Mouse (Mus musculus): ENCODE data around the gene Ipo7. TPM values are rescaled to one million over a fixed set of nuclear protein-coding genes. Genes with fewer than 3 reads are reported as not detected.
A peak's percentile ranks its signal among the peaks of the same experiment; 100 is the strongest.
"Not testable (repeated sequence)": the region's sequence is repeated elsewhere in the genome, so short reads cannot be mapped to it uniquely, and the experiment has no call there.

The Ipo7 gene
- total RNA-seq, 4 experiments from 2014 or later = 88.7 to 97.8 (median 95.2) TPM

GRCm38 (mm10) chr7:110018631-110019482, 783 bp downstream of the Ipo7 start:
- peak; percentile 57 for DNase-seq (ENCODE audit: low spot score)

DNA sequence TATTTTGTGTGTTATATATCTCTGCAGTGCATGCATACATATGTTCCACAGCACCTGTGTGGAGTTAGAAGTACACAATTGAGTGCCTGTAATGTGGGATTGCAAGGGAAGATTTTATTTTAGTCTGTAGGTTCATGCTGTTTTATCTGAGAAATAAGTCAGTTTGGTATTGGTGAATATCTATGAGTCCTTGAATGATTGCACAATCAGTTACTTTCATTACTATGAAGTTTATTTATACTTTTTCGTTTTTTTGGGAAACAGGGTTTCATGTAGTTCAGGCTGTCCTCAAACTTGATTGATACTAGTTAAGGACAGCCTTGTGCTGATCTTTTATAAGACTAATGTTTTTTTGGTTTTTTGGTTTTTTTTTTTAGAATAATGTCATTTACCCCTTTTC, 5.5 kb downstream of the Ipo7 start:
- no peak for DNase-seq (ENCODE audit: low spot score)

- DNase-seq (ENCODE audit: low spot score) = no peak
Observed at GRCm38 (mm10) chr7:110026594-110026993, 8.5 kb downstream of the Ipo7 start.

DNA sequence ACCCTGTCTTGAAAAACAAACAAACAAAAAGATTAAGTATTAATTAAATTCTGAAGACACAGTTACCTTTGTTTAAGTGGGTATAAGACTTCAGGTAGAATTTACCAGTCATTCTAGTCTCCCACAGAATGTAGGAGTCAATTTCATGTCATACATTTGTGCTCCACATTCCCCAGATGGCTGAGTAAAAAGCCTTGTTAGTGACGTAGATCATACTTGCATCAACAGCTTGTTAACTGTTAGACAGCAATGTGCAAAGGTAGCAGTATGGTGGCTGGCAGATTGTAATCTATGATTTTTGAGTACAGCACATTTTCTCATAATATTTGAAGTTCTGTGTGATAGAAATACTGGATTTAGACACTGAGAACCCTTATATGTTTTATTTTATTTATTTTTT, 10.8 kb downstream of the Ipo7 start:
- DNase-seq (ENCODE audit: low spot score) = no peak

DNA sequence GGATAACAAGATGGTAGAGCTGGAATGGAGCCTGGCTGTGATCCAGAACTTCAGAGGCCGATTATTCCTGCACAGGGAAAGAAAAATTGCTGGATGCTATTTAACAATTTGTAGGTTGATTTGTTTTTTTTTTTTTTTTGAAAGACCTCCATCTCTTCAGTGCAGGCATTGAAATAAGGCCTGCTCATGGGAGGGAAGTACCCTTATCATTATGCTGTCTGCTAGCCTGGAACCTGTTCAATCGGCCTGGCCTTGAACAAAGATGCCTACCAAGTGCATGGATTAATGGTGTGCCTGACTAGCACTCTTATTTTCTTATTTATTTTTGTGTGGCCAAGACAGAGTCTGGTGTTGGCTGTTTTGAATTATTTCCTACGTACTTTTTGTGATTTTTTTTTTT, 12.3 kb downstream of the Ipo7 start:
- DNase-seq (ENCODE audit: low spot score) = no peak

DNA sequence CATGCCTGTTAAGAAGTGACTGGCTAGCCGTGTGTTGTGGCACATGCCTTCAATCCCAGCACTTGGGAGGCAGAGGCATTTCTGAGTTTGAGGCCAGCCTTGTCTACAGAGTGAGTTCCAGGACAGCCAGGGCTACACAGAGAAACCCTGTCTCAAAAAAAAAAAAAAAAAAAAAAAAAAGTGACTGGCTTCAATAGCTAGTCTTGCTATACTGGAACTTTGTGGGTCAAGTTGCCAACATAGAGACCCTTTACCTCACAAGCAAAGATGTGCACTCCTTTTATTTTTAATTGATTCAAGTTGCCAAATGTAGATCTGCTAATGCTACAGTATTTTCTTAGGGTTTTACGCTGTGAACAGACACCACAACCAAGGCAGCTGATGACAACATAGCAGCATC, 39.6 kb downstream of the Ipo7 start:
- DNase-seq (ENCODE audit: low spot score) = not testable (repeated sequence)

- no peak for DNase-seq (ENCODE audit: low spot score)
Observed at GRCm38 (mm10) chr7:110059092-110059785, 41.2 kb downstream of the Ipo7 start.

- DNase-seq (ENCODE audit: low spot score) = no peak
Observed at GRCm38 (mm10) chr7:110060106-110060668, 42.1 kb downstream of the Ipo7 start.

- peak; percentile 21 for DNase-seq (ENCODE audit: low spot score)
Observed at GRCm38 (mm10) chr7:110060669-110061198, 42.7 kb downstream of the Ipo7 start.

GRCm38 (mm10) chr7:110061199-110061751, 43.2 kb downstream of the Ipo7 start, which contains the start of gene Zfp143:
Gene Zfp143, plus strand, starts transcription at chr7:110061217.
- peak; percentile 100 for DNase-seq (ENCODE audit: low spot score)

DNA sequence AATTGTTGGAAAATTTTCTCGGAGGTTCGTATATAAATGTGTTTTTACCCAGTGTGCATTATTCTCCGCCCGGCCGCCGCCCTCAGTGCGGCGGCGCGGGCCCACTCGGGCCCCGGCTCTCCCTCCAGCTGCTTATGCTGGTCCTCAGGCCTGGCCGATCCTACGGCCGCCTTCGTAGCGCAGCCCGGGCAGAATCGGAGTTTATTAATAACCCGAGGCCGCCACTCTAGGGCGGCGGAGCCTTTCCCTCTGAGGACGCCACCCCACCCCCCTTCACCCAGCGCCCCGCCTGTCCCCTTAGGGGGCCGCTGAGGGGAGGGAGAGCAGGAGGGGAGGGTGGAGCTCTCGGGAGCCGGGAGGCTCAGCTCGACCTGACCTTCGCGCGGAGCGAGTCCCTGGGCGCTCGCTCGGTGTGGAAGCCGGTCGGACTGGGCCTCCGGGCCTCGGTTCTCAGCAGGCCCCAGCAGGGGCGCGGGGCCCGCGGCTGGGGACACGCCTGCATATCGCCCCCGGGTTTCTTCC, 43.7 kb downstream of the Ipo7 start:
- DNase-seq (ENCODE audit: low spot score) = peak; percentile 88

DNA sequence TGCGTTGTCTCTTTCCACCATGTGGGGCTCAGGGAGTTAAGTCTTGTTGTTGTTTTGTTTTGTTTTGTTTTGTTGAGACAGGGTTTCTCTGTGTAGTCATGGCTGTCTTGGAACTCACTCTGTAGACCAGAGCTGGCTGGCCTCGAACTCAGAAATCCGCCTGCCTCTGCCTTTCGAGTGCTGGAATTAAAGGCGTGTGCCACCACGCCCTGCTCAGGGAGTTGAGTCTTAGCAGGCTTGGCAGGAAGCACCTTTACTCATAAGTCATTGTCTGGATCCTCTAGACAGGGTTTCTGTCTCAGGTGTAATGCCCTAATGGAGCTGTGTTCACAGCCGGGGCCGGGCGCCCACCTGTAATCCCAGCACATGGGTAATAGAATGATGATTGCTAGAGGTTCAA, 45.7 kb downstream of the Ipo7 start:
- DNase-seq (ENCODE audit: low spot score) = no peak

- no peak for DNase-seq (ENCODE audit: low spot score)
Observed at GRCm38 (mm10) chr7:110069070-110069469, 51.0 kb downstream of the Ipo7 start.

- no peak for DNase-seq (ENCODE audit: low spot score)
Observed at GRCm38 (mm10) chr7:110078168-110078567, 60.1 kb downstream of the Ipo7 start.

DNA sequence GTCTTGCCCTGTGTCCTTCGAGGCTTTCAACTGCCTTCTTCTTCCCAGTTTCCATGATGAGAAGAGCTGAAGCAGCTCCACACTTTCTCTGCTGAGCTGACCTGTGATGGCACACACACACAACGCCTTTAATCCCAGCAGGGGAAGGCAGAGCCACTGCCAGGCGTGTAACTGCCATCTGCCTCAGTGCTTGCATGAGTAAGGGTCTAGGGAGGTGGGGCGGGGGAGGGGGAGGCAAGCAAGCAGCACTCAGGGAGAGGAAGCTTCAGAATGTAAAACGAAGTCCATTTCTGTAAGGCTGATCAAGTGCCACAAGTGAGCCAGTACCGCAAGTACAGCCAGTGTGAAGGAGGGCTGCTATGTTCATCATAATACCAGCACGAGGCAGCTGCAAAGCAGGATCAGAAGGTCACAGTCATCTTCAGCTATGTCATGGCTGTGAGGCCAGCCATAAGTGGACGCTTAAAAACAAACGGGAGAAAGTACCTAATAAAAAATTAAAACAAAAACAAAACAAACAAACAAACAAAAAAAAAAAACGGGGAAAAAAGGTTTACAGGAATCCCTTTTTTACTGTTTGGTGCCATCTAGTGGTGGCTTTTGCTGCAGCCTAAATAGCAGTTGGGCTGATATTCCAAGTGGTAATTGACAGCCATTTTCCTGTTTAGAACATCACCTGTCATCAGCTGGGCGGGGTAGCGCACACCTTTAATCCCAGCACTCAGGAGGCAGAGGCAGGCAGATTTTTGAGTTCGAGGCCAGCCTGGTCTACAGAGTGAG, 65.5 kb downstream of the Ipo7 start:
- peak; percentile 48 for DNase-seq (ENCODE audit: low spot score)

GRCm38 (mm10) chr7:110085217-110085616, 67.1 kb downstream of the Ipo7 start:
- DNase-seq (ENCODE audit: low spot score) = no peak

DNA sequence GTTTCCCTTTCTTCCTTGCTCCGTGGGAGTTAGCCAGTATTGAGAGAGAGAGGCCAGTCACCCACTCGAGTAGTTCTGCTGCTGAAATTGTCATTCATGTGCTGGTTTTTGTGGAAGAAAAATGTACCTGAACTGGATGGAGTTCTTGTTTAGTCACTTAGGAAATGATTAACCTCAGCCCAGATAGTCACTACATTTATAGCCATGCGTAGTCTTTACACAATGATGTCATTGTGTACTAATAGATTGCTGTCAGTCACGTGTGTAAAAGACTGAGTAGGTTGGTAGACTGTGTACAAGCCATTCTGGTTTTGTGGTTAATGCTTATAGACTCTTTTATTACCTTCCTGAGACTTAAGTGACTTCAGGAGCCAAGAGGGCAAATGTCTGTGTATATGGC, 69.8 kb downstream of the Ipo7 start:
- DNase-seq (ENCODE audit: low spot score) = no peak

DNA sequence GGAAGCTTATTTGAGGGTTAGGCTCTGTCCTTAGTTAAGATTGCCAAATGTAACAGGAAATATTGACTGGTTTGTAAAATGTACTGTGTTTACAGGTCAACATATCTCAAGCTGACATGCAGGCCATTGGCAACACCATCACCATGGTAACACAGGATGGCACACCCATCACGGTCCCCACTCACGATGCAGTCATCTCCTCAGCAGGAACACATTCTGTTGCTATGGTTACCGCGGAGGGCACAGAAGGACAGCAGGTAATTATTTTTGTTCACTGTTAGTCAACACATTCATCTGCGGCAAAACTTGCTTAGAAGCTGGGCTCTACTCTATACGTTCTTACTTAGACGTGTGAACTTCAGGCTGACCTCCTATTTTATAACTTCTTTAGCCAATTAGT, 73.6 kb downstream of the Ipo7 start:
- DNase-seq (ENCODE audit: low spot score) = no peak

- DNase-seq (ENCODE audit: low spot score) = no peak
Observed at GRCm38 (mm10) chr7:110096332-110096731, 78.3 kb downstream of the Ipo7 start.

DNA sequence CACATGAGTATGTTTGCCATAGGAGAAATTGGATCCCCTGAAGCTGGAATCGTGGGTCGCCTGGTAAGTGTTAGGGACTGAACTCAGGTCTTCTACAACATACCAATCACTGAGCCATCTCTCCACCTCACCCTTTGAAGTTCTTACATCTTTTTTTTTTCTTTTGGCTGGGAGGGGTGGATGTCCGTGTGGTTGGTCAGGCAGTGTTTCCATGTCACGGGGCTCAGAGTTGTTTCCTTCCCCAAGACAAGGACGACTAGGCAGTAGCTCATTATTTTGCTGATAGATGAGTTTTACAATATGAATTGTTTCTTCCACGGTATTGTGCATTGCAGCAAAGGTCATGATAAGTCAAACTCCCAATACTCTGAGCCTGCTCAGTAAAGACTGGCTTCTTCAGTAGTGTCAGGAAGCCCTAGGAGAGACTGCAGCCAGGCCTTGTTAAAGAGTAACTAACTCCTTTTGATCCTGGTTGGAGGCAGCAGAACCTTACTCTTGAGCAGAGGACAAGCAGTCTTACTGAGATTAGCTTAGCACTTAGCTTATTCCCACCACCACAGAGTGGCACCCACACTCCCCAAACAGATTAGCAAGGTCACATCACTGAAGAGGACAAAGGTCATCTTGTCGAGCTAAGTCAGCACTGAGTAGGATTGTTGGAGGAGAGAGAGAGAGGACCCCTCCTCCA, 79.2 kb downstream of the Ipo7 start:
- DNase-seq (ENCODE audit: low spot score) = no peak
